Mouse (Mus musculus) hindbrain, embryonic 12.5 days (tissue): ENCODE results near the gene Wdr47. TPM values are rescaled to one million over a fixed set of nuclear protein-coding genes. Genes with fewer than 3 reads are reported as not detected.

Experiments used
- ATAC-seq: fragments of 200-750 bp; cut with Nextera tagmentation; 2 replicates; pipeline ENCODE4 v1.8.0; 2017; ENCODE audit warnings: moderate TSS enrichment; ENCODE audit not compliant: low FRiP score
- H3K27ac ChIP-seq: fragments of 300-500 bp; sonication (generic); 2 replicates; pipeline ENCODE4 v1.5.1; 2016; ENCODE audit warnings: mild to moderate bottlenecking
- H3K27me3 ChIP-seq: fragments of 300-500 bp; sonication (generic); 2 replicates; pipeline ENCODE4 v1.6.1; 2016; ENCODE audit warnings: mild to moderate bottlenecking
- H3K36me3 ChIP-seq: fragments of 300-500 bp; sonication (generic); 2 replicates; pipeline ENCODE4 v1.6.1; 2016; ENCODE audit warnings: mild to moderate bottlenecking
- H3K4me1 ChIP-seq: fragments of 300-500 bp; sonication (generic); 2 replicates; pipeline ENCODE4 v1.6.1; 2016
- H3K4me2 ChIP-seq: fragments of 300-500 bp; sonication (generic); replicated peaks from 2 replicates; pipeline ENCODE4 v1.6.1; 2016; ENCODE audit warnings: mild to moderate bottlenecking
- H3K4me3 ChIP-seq: fragments of 300-500 bp; sonication (generic); 2 replicates; pipeline ENCODE4 v1.5.1; 2016; ENCODE audit warnings: mild to moderate bottlenecking
- H3K9ac ChIP-seq: fragments of 300-500 bp; sonication (generic); 2 replicates; pipeline ENCODE4 v1.6.1; 2016; ENCODE audit warnings: mild to moderate bottlenecking, moderate library complexity
- H3K9me3 ChIP-seq: fragments of 300-500 bp; sonication (generic); replicated peaks from 2 replicates; pipeline ENCODE4 v1.6.1; 2016; ENCODE audit warnings: mild to moderate bottlenecking
- WGBS: fragments of 180-500 bp; shearing (Covaris S2); methylation state at CpG from one replicate; pipeline ENCODE4 v1.1.7; 2016; 5-methylcytosine and 5-hydroxymethylcytosine counted together
- microRNA-seq: library from miRNA; unstranded; fragments of <30 nt; microRNA quantifications from one replicate; pipeline ENCODE4, GENCODE M21; 2017
- polyA plus RNA-seq: library from polyadenylated mRNA; unstranded; fragments of >200 nt; fragmentation: Nextera tagmentation; extraction: Ambion mirVana; gene quantifications from 2 replicates; pipeline ENCODE4 v1.2.1, GENCODE M21; 2016

Wdr47 gene
- polyA plus RNA-seq, 1 experiment from 2014 or later, result 66.8 TPM

DNA sequence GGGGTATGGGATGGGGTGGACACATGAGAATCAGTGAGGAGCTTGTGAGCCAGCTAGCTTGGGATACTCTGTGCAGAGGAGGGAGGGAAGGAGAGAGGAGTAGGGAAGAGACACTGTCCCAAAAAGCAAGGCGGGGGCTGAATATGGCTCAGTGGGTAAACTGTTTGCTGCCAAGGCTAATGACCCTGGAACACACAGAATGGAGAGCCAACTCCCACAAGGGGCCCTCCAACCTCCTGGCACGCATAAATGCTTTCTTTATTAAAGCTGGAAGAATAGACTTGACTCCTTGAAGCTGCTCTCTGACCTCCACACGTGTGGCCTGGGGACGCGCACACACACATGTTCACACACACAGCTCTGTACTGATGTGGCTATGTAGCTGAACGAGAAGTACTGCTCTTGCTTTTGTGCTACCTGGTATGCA lies 97.9 kb downstream of the Wdr47 start:
- no peaks in the 10 kb centered on the region for H3K4me1 ChIP-seq
- no peak overlapping the region for H3K4me2 ChIP-seq
- no peaks in the 10 kb centered on the region for H3K9me3 ChIP-seq
- ATAC-seq, result no peak
- H3K4me3 ChIP-seq, result no peak overlapping the region
- H3K27ac ChIP-seq, result no peak overlapping the region
- no peak overlapping the region for H3K9ac ChIP-seq
- 61% methylated on average over 6 of the region's 6 CpGs for WGBS
- H3K36me3 ChIP-seq, result peaks cover 49% of the 10 kb centered on the region
- no peaks in the 10 kb centered on the region for H3K27me3 ChIP-seq

DNA sequence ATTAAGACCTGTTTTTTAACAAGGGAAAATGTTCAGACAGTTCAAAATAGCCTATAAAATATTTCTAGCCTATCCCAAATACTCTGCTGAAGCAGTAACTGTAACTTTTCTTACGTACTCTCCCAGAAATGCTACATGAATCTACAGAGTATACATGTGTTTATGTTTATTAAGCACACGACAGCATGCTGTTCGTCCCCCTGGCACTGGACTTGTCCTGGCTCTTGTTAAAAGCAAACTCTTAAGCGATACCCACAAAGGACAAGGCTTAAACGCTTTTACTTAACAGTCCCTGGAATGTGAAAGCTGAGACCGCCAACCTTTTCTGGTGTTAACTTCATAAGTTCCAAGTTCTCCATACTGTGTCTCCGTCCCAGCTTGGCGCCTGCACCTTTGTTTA lies 98.4 kb downstream of the Wdr47 start:
- Histone ChIP-seq H3K4me1 (no peaks in the 10 kb centered on the region), H3K4me2 (no peak overlapping the region), H3K9ac (no peak overlapping the region), H3K27ac (no peak overlapping the region), H3K4me3 (no peak overlapping the region), H3K36me3 (peaks cover 50% of the 10 kb centered on the region), H3K27me3 (no peaks in the 10 kb centered on the region), H3K9me3 (no peaks in the 10 kb centered on the region)
- 82% methylated on average over 8 of the region's 8 CpGs for WGBS
- ATAC-seq, result no peak

DNA sequence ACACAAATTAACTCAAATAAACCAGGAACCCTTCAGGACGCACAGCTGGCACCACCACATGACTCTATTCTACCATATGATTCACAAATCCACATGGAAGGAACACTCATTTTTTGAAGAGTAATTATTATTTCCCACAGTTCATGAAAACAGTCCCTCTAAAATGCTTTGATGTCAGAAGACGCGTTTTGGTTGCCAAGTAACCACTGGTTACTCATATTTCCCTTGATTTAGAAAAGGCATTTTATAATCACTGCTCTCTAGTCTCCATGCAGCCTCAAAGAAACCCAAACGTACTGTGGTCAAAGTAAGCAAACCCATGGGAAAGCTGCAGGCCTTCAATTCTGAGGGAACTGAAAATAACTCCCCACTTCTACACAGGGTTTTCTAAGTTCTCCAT lies 98.9 kb downstream of the Wdr47 start:
- no peak overlapping the region for H3K4me2 ChIP-seq
- no peak overlapping the region for H3K27ac ChIP-seq
- H3K9me3 ChIP-seq, result no peaks in the 10 kb centered on the region
- H3K27me3 ChIP-seq, result no peaks in the 10 kb centered on the region
- H3K36me3 ChIP-seq, result peaks cover 54% of the 10 kb centered on the region
- WGBS, result 81% methylated on average over 4 of the region's 4 CpGs
- ATAC-seq, result no peak
- no peak overlapping the region for H3K4me3 ChIP-seq
- H3K9ac ChIP-seq, result no peak overlapping the region
- H3K4me1 ChIP-seq, result no peaks in the 10 kb centered on the region

DNA sequence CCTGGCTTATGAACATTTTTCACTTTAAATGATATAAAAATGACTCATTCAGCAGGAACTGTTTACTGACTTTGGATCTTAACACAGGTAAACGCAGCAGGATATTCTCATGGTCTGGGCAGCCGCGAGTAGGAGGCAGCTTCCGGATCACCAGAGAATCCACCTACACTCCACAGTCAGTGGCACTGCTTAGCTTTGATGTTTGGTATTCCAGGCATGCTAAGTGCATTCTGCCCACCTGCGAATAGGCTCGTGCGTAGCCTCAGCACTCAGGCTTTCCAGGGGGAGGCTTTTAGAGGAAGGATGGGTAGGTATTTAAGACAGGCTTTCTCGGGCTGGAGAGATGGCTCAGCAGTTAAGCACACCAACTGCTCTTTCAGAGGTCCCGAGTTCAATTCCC lies 103.2 kb downstream of the Wdr47 start:
- peaks cover 51% of the 10 kb centered on the region for H3K36me3 ChIP-seq
- H3K4me2 ChIP-seq, result no peak overlapping the region
- no peak overlapping the region for H3K27ac ChIP-seq
- no peaks in the 10 kb centered on the region for H3K9me3 ChIP-seq
- H3K9ac ChIP-seq, result no peak overlapping the region
- H3K27me3 ChIP-seq, result no peaks in the 10 kb centered on the region
- whole genome bisulfite sequencing, result 89% methylated on average over 9 of the region's 9 CpGs
- H3K4me3 ChIP-seq, result no peak overlapping the region
- ATAC-seq, result no peak
- no peaks in the 10 kb centered on the region for H3K4me1 ChIP-seq

Small RNA genes lying within 50 kb of the gene (microRNA-seq; reads per million reads assigned to microRNA genes)
- not detected for gene Gm22860

Other genes with a start within 250 kb of the Wdr47 start
- not detected in 2 replicates for gene Mybphl, start 226.4 kb upstream of the Wdr47 start, polyA plus RNA-seq
- gene Psrc1, start 207.4 kb upstream of the Wdr47 start, polyA plus RNA-seq, result 39.4 and 41.0 TPM in 2 replicates
- 63.3 and 75.2 TPM in 2 replicates for gene Celsr2, start 175.7 kb upstream of the Wdr47 start, polyA plus RNA-seq
- gene Sars, start 146.1 kb upstream of the Wdr47 start, polyA plus RNA-seq, result 186 and 188 TPM in 2 replicates
- 1.2 and 2.2 TPM in 2 replicates for gene 1700013F07Rik, start 57.1 kb upstream of the Wdr47 start, polyA plus RNA-seq
- gene 5330417C22Rik, start 54.7 kb upstream of the Wdr47 start, polyA plus RNA-seq, result 3.1 and 5.9 TPM in 2 replicates
- gene Tmem167b, start 28.8 kb upstream of the Wdr47 start, polyA plus RNA-seq, result 60.3 and 66.8 TPM in 2 replicates
- 66.0 and 70.5 TPM in 2 replicates for gene Taf13, start 19.6 kb upstream of the Wdr47 start, polyA plus RNA-seq
- 59.2 and 62.8 TPM in 2 replicates for gene Clcc1, start 62.6 kb downstream of the Wdr47 start, polyA plus RNA-seq
- 66.5 and 68.0 TPM in 2 replicates for gene Gpsm2, start 131.0 kb downstream of the Wdr47 start, polyA plus RNA-seq
- 0.25 and 0.40 TPM in 2 replicates for gene Aknad1, start 148.4 kb downstream of the Wdr47 start, polyA plus RNA-seq
- gene Stxbp3, start 249.2 kb downstream of the Wdr47 start, polyA plus RNA-seq, result 23.2 and 25.1 TPM in 2 replicates